Mouse (Mus musculus): ENCODE results near the gene Pygb. TPM values are rescaled to one million over a fixed set of nuclear protein-coding genes. Genes with fewer than 3 reads are reported as not detected.

The Pygb gene
- polyA plus RNA-seq, 1 experiment from 2014 or later: 81.6 TPM

DNA sequence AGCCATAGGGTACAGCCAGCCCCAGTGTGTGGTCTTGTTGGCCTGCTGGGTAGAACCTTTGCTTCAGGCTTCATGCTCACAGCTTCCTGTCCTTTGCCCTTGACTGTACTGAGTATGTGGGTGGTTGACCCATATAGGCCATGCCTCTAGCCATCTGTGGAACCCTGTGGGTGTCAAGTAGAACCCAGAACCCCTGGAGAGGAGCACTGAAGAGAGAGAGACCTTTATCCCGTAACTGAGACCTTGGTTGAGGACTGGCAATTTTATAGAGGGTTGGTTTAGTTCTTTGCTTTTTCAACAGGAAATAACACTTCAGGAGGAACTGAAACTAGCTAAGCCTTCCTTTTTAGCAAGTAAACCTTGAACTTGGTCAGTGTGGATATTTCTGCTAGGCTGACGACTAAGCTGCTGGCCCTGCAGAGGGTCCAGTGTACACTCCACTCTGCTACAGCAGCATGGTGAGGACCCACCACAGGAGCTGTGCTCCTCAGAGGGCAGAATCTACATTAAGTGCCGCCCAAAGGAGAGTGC lies 44.4 kb downstream of the Pygb start:
- H3K9me3 ChIP-seq: no peaks in the 10 kb centered on the region
- peaks cover 93% of the 10 kb centered on the region for H3K36me3 ChIP-seq (replicated peaks)
- H3K27ac ChIP-seq: no peak overlapping the region
- H3K4me3 ChIP-seq (replicated peaks): no peak overlapping the region
- H3K4me1 ChIP-seq: no peaks in the 10 kb centered on the region
- no peak overlapping the region for H3K4me2 ChIP-seq
- WGBS: 85% methylated on average over 3 of the region's 3 CpGs
- no peak overlapping the region for H3K9ac ChIP-seq
- ATAC-seq (ENCODE audit: low FRiP score): no peak
- H3K27me3 ChIP-seq: no peaks in the 10 kb centered on the region

- H3K9ac ChIP-seq: no peak overlapping the region
- H3K27ac ChIP-seq: no peak overlapping the region
- WGBS: 91% methylated on average over 7 of the region's 7 CpGs
- peaks cover 88% of the 10 kb centered on the region for H3K36me3 ChIP-seq (replicated peaks)
- no peak for ATAC-seq (ENCODE audit: low FRiP score)
- H3K9me3 ChIP-seq: no peaks in the 10 kb centered on the region
- H3K4me1 ChIP-seq: no peaks in the 10 kb centered on the region
- H3K27me3 ChIP-seq: no peaks in the 10 kb centered on the region
- H3K4me3 ChIP-seq (replicated peaks): no peak overlapping the region
- H3K4me2 ChIP-seq: no peak overlapping the region
Measured at GRCm38 (mm10) chr2:150832029-150832428, 45.5 kb downstream of the Pygb start.

DNA sequence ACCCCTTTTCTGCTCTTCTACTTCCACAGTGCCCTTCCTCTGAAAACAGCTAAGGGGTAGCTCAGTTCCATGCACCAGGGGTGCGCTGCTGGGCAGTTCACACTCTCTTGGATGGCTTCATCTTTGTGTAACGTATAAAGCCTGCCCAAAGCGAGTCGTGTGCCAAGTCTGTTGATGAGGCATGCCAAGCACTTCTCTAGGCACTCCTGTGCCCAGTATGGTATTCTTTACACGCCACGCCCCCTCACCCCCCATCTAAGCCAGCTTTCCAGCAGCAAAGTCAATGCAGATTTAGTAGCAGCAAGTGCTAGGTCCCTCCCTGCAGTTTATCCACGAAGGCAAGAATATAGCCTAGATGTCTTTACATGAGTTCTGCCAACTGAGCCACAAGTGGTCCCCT lies 48.1 kb downstream of the Pygb start:
- H3K4me1 ChIP-seq: no peaks in the 10 kb centered on the region

DNA sequence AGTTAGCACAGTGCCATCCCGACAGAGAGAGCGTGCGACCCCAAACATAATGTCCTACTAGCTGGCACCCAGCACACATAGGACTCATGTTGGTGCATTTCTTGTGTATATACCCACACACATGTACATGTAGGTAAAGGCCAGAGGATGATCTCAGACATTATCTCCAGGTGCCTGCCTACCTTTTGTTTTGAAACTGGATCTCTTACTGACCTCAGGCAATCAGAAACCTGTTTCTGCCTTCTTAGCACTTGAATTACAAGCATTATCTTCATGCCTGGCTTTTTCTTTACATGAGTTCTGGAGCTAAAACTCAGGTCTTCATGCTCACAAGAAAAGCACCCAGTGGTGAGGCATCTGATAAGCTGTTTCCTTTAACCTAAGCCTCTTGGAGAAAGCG lies 49.4 kb downstream of the Pygb start:
- 95% methylated on average over 4 of the region's 4 CpGs for WGBS

More for the DNA sequence above, 48.1 kb downstream of the Pygb start:
- Histone ChIP-seq H3K27me3 (no peaks in the 10 kb centered on the region), H3K4me2 (no peak overlapping the region), H3K36me3 (replicated peaks) (peaks cover 79% of the 10 kb centered on the region), H3K9me3 (no peaks in the 10 kb centered on the region), H3K9ac (no peak overlapping the region), H3K27ac (no peak overlapping the region), H3K4me3 (replicated peaks) (no peak overlapping the region)
- no peak for ATAC-seq (ENCODE audit: low FRiP score)
- WGBS: 96% methylated on average over 7 of the region's 7 CpGs

DNA sequence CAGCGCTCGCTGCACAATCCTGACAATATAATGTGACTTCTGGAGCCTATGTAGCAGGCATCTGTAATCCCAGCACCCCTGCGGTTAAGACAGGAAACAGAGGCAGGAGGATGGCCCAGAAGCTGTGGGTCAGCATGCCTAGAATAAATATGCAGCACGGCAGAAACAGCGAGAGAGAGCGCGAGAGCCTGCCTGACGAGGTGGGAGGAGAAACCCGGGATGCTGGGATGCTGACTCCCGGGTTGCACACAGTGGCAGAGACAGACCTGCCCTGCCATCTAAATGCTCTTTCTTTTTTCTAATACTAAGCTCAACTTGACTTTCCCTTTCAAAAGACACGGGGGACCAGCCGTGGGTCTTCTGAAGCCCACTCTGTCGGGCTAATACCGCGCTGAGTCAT lies 50.4 kb downstream of the Pygb start:
- WGBS: 72% methylated on average over 15 of the region's 15 CpGs
- Histone ChIP-seq H3K9ac (no peak overlapping the region), H3K9me3 (no peaks in the 10 kb centered on the region), H3K4me3 (replicated peaks) (no peak overlapping the region), H3K4me1 (no peaks in the 10 kb centered on the region), H3K27ac (no peak overlapping the region), H3K4me2 (no peak overlapping the region), H3K27me3 (no peaks in the 10 kb centered on the region), H3K36me3 (replicated peaks) (peaks cover 56% of the 10 kb centered on the region)
- no peak for ATAC-seq (ENCODE audit: low FRiP score)

More for the DNA sequence above, 49.4 kb downstream of the Pygb start:
- Histone ChIP-seq H3K27ac (no peak overlapping the region), H3K36me3 (replicated peaks) (peaks cover 65% of the 10 kb centered on the region), H3K9ac (no peak overlapping the region), H3K4me3 (replicated peaks) (no peak overlapping the region), H3K9me3 (no peaks in the 10 kb centered on the region), H3K4me2 (no peak overlapping the region), H3K27me3 (no peaks in the 10 kb centered on the region), H3K4me1 (no peaks in the 10 kb centered on the region)
- no peak for ATAC-seq (ENCODE audit: low FRiP score)

DNA sequence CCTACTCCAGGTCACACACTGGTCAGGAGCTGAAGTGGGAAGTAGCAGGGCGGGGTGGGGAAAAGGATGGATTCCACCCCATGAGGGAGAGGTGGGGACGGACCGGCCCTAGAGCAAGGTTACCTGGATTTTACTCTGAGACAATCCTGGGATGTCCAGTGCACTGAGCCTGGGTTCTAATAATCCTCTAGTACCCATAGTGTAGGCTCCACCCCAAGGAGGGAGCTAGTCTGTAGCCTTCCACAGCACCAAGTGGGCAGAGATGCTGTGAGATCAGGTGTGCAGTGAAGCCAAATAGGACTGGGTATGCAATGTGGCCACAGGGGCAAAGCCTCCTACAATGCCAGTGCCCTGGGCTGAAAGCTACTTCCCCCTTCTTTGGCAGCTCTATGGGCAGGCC lies 51.2 kb downstream of the Pygb start:
- H3K27ac ChIP-seq: no peak overlapping the region
- H3K9me3 ChIP-seq: no peaks in the 10 kb centered on the region
- 90% methylated on average over 3 of the region's 3 CpGs for WGBS
- no peak for ATAC-seq (ENCODE audit: low FRiP score)
- no peaks in the 10 kb centered on the region for H3K4me1 ChIP-seq
- H3K4me2 ChIP-seq: no peak overlapping the region
- H3K36me3 ChIP-seq (replicated peaks): peaks cover 47% of the 10 kb centered on the region
- no peak overlapping the region for H3K9ac ChIP-seq
- no peak overlapping the region for H3K4me3 ChIP-seq (replicated peaks)
- H3K27me3 ChIP-seq: no peaks in the 10 kb centered on the region

GRCm38 (mm10) chr2:150839686-150840471 lies 53.3 kb downstream of the Pygb start:
- H3K36me3 ChIP-seq (replicated peaks): peaks cover 34% of the 10 kb centered on the region
- H3K9me3 ChIP-seq: no peaks in the 10 kb centered on the region
- no peak for ATAC-seq (ENCODE audit: low FRiP score)
- H3K4me2 ChIP-seq: no peak overlapping the region
- H3K4me1 ChIP-seq: peaks cover under 1% of the 10 kb centered on the region; the same call in 1 of the 2 replicates
- 85% methylated on average over 12 of the region's 12 CpGs for WGBS
- H3K27ac ChIP-seq: no peak overlapping the region
- no peak overlapping the region for H3K4me3 ChIP-seq (replicated peaks)
- no peaks in the 10 kb centered on the region for H3K27me3 ChIP-seq
- H3K9ac ChIP-seq: no peak overlapping the region

DNA sequence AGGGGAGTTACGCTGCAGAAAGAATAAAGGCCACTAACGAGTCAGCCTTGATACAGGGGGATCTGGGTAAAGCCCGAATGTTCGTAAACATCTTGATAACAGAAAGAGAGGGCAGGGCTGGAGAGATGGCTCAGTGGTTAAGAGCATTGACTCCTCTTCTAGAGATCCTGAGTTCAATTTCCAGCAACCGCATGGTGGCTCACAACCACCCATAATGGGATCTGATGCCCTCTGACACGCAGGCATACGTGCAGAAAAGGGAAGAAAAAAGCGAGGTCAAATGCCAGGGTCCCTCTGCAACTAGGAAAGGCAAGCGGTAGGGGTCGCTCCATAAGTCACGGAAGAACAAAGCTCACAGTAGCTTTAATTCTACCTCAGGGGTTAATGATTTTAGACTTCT lies 54.6 kb downstream of the Pygb start:
- no peak overlapping the region for H3K4me3 ChIP-seq (replicated peaks)
- H3K4me2 ChIP-seq: no peak overlapping the region
- H3K27ac ChIP-seq: no peak overlapping the region
- H3K36me3 ChIP-seq (replicated peaks): peaks cover 24% of the 10 kb centered on the region
- 65% methylated on average over 11 of the region's 11 CpGs for WGBS
- no peaks in the 10 kb centered on the region for H3K27me3 ChIP-seq
- ATAC-seq (ENCODE audit: low FRiP score): no peak
- no peak overlapping the region for H3K9ac ChIP-seq
- no peaks in the 10 kb centered on the region for H3K9me3 ChIP-seq
- H3K4me1 ChIP-seq: peaks cover 3% of the 10 kb centered on the region; the same call in 1 of the 2 replicates

GRCm38 (mm10) chr2:150842049-150842461 lies 55.5 kb downstream of the Pygb start:
- Histone ChIP-seq H3K4me1 (peaks cover 3% of the 10 kb centered on the region; the same call in 1 of the 2 replicates), H3K36me3 (replicated peaks) (peaks cover 19% of the 10 kb centered on the region), H3K9me3 (no peaks in the 10 kb centered on the region), H3K4me3 (replicated peaks) (no peak overlapping the region), H3K27ac (no peak overlapping the region), H3K4me2 (no peak overlapping the region), H3K27me3 (no peaks in the 10 kb centered on the region), H3K9ac (no peak overlapping the region)
- ATAC-seq (ENCODE audit: low FRiP score): no peak
- 88% methylated on average over 7 of the region's 7 CpGs for WGBS

DNA sequence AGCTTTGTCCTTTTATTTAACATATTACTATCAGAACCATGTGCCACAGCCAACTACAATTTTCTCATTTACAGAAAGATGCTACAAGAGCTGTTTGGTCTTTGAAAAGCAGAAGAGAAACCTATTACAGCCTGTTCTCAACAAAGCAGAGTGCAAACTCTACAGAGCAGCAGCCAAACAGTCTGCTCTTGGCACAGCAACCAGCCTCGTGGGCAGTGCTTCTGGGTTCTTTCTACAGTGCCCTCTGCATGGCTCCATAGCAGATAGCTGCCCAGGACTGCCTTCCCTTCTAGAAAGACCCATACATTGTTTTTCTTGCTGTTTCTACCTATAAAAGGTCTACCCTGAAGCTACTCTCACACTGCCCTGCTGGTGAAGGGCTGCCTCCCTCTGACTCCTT lies 58.3 kb downstream of the Pygb start:
- no peak overlapping the region for H3K9ac ChIP-seq
- peaks cover 7% of the 10 kb centered on the region; the same call in 1 of the 2 replicates for H3K36me3 ChIP-seq (replicated peaks)
- H3K9me3 ChIP-seq: no peaks in the 10 kb centered on the region
- H3K4me1 ChIP-seq: peaks cover 19% of the 10 kb centered on the region
- H3K4me2 ChIP-seq: no peak overlapping the region
- WGBS: 77% methylated on average over 1 of the region's 1 CpGs
- H3K27me3 ChIP-seq: no peaks in the 10 kb centered on the region
- H3K27ac ChIP-seq: no peak overlapping the region
- no peak for ATAC-seq (ENCODE audit: low FRiP score)
- H3K4me3 ChIP-seq (replicated peaks): no peak overlapping the region

- Histone ChIP-seq H3K9ac (no peak overlapping the region), H3K9me3 (no peaks in the 10 kb centered on the region), H3K4me2 (no peak overlapping the region), H3K4me1 (peaks cover 19% of the 10 kb centered on the region), H3K27me3 (no peaks in the 10 kb centered on the region), H3K27ac (0 out of 2 replicates have a peak overlapping the region, but pooled peaks have one; percentile 25), H3K4me3 (replicated peaks) (no peak overlapping the region), H3K36me3 (replicated peaks) (peaks cover 7% of the 10 kb centered on the region; the same call in 1 of the 2 replicates)
- WGBS: 56% methylated on average over 8 of the region's 8 CpGs
- ATAC-seq (ENCODE audit: low FRiP score): 0 out of 2 replicates have a peak, but pooled peaks have one; percentile 33
Measured at GRCm38 (mm10) chr2:150847436-150847995, 61.0 kb downstream of the Pygb start.

GRCm38 (mm10) chr2:150851251-150851650 lies 64.7 kb downstream of the Pygb start:
- Histone ChIP-seq H3K36me3 (replicated peaks) (no peaks in the 10 kb centered on the region), H3K27ac (no peak overlapping the region), H3K4me3 (replicated peaks) (no peak overlapping the region), H3K9ac (no peak overlapping the region), H3K9me3 (no peaks in the 10 kb centered on the region), H3K27me3 (no peaks in the 10 kb centered on the region), H3K4me2 (no peak overlapping the region), H3K4me1 (peaks cover 16% of the 10 kb centered on the region)
- no peak for ATAC-seq (ENCODE audit: low FRiP score)
- 83% methylated on average over 9 of the region's 9 CpGs for WGBS
